Mouse (Mus musculus) CD8-positive naive resting alpha-beta T cell, adult 57 days (primary cell): ENCODE data around the gene Rnaseh1. TPM values are rescaled to one million over a fixed set of nuclear protein-coding genes. Genes with fewer than 3 reads are reported as not detected.

Experiments used
- total RNA-seq: library from RNA; stranded (reverse); gene quantifications from one replicate; pipeline ENCODE4 v1.2.4, GENCODE M21; 2023

Rnaseh1 gene
- 28.6 TPM for total RNA-seq

DNA sequence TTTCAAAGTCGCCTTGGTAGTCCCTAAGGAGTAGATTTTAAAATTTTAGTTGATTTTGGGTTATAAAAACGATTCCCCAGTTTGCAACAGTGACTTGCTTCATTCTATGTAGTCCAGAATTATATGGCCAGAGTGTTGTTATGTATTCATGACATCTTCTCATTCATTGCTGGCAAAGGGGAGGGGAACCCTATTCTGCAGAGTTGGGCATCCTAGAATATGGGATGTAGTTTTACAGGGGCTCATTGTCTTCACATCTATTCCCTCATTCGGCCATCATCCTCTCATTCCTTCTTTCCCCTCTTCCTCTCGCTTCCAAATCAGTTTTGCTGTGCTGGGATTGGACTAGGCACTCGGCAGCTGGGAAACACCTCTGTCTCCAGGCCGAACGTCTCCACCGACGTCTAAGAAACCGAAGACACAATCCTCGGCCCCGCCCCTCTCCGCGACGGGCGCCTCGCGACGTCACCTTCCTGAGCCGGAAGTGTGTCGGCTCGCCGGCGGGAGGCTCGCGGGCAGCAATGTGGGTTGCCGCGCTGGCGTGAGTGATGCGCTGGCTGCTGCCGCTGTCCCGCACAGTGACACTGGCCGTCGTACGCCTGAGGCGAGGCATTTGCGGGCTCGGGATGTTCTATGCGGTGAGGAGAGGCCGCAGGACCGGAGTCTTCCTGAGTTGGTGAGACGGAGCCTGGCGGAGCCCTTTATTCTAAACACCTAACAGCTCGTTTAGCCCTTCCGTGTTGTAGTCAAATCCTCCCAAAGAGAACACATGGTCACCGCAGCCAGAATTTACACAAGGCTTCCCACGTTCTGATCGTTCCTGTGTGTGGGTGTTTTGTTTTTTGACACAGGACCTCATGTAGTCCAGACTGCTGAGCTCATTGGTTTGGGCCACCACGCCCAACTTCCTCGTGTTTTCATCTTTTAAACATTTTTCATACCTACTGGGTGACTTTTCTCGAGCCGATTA, at the start of gene Rnaseh1:
Rnaseh1 (plus strand) TSS at position 462 of the 970 bp plus-strand sequence.

DNA sequence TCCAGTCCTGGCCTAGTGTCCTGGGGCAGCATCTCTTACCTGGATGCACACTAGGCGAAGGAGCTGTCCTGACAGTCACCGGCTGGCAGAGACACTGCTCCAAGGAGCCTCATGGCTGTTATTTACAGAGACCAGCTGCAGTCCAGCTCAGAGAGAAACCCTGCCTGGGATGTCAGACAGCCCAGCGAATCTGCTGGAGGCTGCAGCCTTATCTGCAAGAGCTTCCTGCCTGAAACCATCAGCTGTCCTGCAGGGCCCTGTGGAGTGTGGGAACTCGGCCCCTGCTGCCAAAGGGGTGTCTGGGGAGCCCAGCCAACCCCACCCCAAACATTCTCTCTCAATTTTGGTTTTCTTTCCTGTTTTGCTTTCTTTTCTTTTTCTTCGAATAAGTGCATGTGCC, 26.2 kb upstream of the Rnaseh1 start, which contains the start of gene Colec11:
Colec11 (minus strand) TSS at position 183 of the 400 bp plus-strand sequence.

DNA sequence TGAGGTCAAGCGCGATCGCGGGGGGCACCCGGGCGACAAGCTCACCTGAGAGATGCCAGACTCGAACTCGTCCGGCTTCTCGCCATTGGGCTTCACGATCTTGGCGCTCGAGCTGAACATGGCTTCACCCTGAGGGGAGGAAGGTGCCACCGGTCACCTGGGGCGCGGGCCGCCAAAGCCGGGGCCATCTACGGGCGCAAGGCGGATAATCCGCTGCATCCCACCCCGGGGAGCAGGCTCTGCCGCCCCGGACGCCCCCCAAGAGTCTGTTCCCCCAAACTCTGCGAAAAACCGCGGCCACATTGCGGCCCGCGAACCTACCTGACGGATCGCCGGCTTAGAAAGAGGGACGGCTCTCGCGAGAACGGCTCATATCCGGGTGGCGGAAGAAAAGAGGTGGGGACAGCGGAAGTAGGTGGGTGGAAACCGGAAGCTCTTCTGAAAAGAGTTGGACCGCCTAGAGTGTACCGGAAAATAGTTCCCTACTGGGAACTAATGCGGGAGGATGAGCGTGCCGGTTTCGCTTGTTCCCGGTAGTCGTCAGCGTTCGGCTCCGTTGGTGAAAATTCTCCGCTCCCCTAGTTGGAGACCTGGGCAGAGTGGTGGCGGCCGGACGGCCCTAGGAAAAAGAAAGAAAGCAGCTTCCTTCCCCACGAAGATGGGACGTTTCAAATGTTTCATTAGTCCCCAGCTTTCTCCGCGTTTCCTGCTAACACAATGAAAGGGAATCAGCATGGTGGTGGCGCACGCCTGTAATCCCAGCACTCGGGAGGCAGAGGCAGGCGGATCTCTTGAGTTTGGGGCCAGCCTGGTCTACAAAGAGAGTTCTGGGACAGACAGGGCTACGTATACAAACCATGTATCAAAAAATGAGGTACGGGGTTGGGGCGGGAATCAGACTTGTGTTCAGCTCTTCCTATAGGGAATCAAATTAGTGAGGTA, 13.6 kb upstream of the Rnaseh1 start, which contains the start of gene Rps7:
Rps7 (minus strand) TSS at position 419 of the 942 bp plus-strand sequence.

DNA sequence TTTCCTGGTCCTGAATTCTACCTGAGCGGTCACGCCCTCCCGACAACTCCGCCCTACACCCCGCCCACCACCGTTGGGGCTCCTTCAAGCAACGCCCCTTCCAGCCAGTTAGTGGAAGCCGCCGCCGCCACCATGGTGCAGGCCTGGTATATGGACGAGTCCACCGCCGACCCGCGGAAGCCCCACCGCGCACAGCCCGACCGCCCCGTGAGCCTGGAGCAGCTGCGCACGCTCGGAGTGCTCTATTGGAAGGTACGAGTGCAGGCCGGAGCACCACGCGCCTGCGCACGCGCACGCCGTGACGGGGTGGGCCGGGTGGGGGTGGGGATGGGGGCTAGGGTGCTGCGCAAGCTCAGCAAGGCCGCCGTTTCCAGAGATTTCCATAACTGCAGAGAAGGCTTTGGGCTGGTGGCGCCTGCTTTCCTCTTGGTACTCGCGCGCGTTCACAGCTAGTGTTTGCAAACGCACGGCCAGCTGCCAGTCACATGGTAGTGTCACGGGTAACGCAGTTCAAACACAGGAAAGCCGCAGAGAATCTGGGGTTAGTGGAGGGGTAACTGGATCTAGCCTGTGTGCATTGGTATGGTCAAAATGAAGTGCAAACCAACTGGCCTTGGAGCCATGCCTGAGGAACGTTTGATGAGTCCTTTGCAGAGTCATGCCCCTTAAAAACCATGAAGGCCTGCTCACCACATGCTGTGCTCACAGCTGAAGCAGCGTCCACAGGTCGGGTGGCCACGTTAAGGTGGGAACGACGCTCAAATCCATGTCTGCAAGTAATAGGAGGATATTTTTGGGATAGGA, 25.9 kb downstream of the Rnaseh1 start, which contains the start of gene Adi1:
Adi1 (plus strand) TSS at position 111 of the 804 bp plus-strand sequence.

Other genes starting within 250 kb of the Rnaseh1 start
- not detected for gene Dcdc2c, start 97.2 kb upstream of the Rnaseh1 start, total RNA-seq
- gene Allc, start 67.1 kb upstream of the Rnaseh1 start, total RNA-seq: not detected
- not detected for gene Colec11, start 26.2 kb upstream of the Rnaseh1 start, total RNA-seq
- 1,556 TPM for gene Rps7, start 13.6 kb upstream of the Rnaseh1 start, total RNA-seq
- 44.7 TPM for gene Adi1, start 25.6 kb downstream of the Rnaseh1 start, total RNA-seq
- 74.2 TPM for gene Trappc12, start 100.9 kb downstream of the Rnaseh1 start, total RNA-seq
- gene Eipr1, start 102.2 kb downstream of the Rnaseh1 start, total RNA-seq: 60.5 TPM